Mouse (Mus musculus) MEL (cell line): ENCODE results near the gene Cmas. TPM values are rescaled to one million over a fixed set of nuclear protein-coding genes. Genes with fewer than 3 reads are reported as not detected.

ENCODE experiments used
- DNase-seq: peaks from one replicate; pipeline ENCODE4 v3.0.0; 2011; ENCODE audit warnings: low read depth, low spot score
- H3K27ac ChIP-seq: 2 replicates; pipeline ENCODE4 v1.5.1; 2012; ENCODE audit warnings: low read depth, mild to moderate bottlenecking, control low read depth, low read length, moderate library complexity; ENCODE audit not compliant: control insufficient read depth
- H3K27me3 ChIP-seq, 2 experiments: fragments of 150-350 bp in 1 of 2; sonication (generic) in 1 of 2; 2 replicates each; pipeline ENCODE4 v1.6.1; 2012; ENCODE audit warnings: low read length in 2 of 2, mild to moderate bottlenecking in 2 of 2, improper control_type of control experiment in 1 of 2, moderate library complexity in 1 of 2; ENCODE audit not compliant: insufficient read depth in 2 of 2, control insufficient read depth in 1 of 2
- H3K36me3 ChIP-seq, 2 experiments: 2 replicates each; pipeline ENCODE4 v1.6.1; 2012 to 2014; ENCODE audit warnings: low read length in 2 of 2, improper control_type of control experiment in 1 of 2, inconsistent platforms in 1 of 2, mild to moderate bottlenecking in 1 of 2; ENCODE audit not compliant: insufficient read depth in 2 of 2, control insufficient read depth in 1 of 2
- H3K4me1 ChIP-seq, 2 experiments: fragments of 150-350 bp in 1 of 2; sonication (generic) in 1 of 2; 2 replicates each; pipeline ENCODE4 v1.6.1; 2012; ENCODE audit warnings: low read length in 2 of 2, improper control_type of control experiment in 1 of 2, mild to moderate bottlenecking in 1 of 2; ENCODE audit not compliant: insufficient read depth in 2 of 2, control insufficient read depth in 1 of 2
- H3K4me3 ChIP-seq, 2 experiments: fragments of 150-350 bp in 1 of 2; sonication (generic) in 1 of 2; 2 replicates each; pipeline ENCODE4 v1.5.1; 2012; ENCODE audit warnings: low read depth in 2 of 2, low read length in 2 of 2, mild to moderate bottlenecking in 2 of 2, moderate library complexity in 2 of 2, control low read depth in 1 of 2, improper control_type of control experiment in 1 of 2; ENCODE audit not compliant: control insufficient read depth in 1 of 2, insufficient read depth in 1 of 2
- H3K79me2 ChIP-seq: 2 replicates; pipeline ENCODE4 v1.6.1; 2012; ENCODE audit warnings: mild to moderate bottlenecking, low read length, moderate library complexity; ENCODE audit not compliant: control insufficient read depth, poor library complexity, insufficient read depth
- H3K9ac ChIP-seq: 2 replicates; pipeline ENCODE4 v1.6.1; 2012; ENCODE audit warnings: low read depth, mild to moderate bottlenecking, control low read depth, low read length, moderate library complexity; ENCODE audit not compliant: control insufficient read depth, poor library complexity, severe bottlenecking
- H3K9me3 ChIP-seq: fragments of 150-350 bp; sonication (generic); replicated peaks from 2 replicates; pipeline ENCODE4 v1.6.1; 2012; ENCODE audit warnings: mild to moderate bottlenecking, low read length, improper control_type of control experiment, moderate library complexity; ENCODE audit not compliant: insufficient read depth
- BHLHE40 ChIP-seq: IDR thresholded peaks from 2 replicates; pipeline ENCODE4 v1.6.1; 2012; ENCODE audit warnings: low read depth, mild to moderate bottlenecking, inconsistent platforms, low read length, improper control_type of control experiment, borderline replicate concordance
- CHD2 ChIP-seq: IDR thresholded peaks from 2 replicates; pipeline ENCODE4 v1.6.1; 2011; ENCODE audit warnings: low read length, improper control_type of control experiment
- CTCF ChIP-seq, 3 experiments: IDR thresholded peaks in 2 of 3; conservative IDR thresholded peaks in 1 of 3; 2 replicates each; pipeline ENCODE4 v1.5.1; 2011 to 2012; ENCODE audit warnings: low read length in 3 of 3, low read depth in 2 of 3, mild to moderate bottlenecking in 2 of 3, improper control_type of control experiment in 1 of 3, inconsistent platforms in 1 of 3, mixed read lengths in 1 of 3, moderate library complexity in 1 of 3; ENCODE audit not compliant: control insufficient read depth in 1 of 3, insufficient read depth in 1 of 3, poor library complexity in 1 of 3, severe bottlenecking in 1 of 3
- E2F4 ChIP-seq: IDR thresholded peaks from 2 replicates; pipeline ENCODE4 v1.6.1; 2011; ENCODE audit warnings: low read depth, low read length, improper control_type of control experiment, borderline replicate concordance
- ELF1 ChIP-seq: IDR thresholded peaks from 2 replicates; pipeline ENCODE4 v1.6.1; 2014; ENCODE audit warnings: low read depth, mild to moderate bottlenecking, inconsistent platforms, low read length, improper control_type of control experiment, moderate library complexity
- ETS1 ChIP-seq: IDR thresholded peaks from 2 replicates; pipeline ENCODE4 v1.6.1; 2012; ENCODE audit warnings: low read depth, mild to moderate bottlenecking, inconsistent platforms, low read length, improper control_type of control experiment, moderate library complexity
- HCFC1 ChIP-seq: IDR thresholded peaks from 2 replicates; pipeline ENCODE4 v1.6.1; 2012; ENCODE audit warnings: low read depth, mild to moderate bottlenecking, inconsistent platforms, low read length, improper control_type of control experiment, moderate library complexity
- KAT2A ChIP-seq: conservative IDR thresholded peaks from 2 replicates; pipeline ENCODE4 v1.6.1; 2012; ENCODE audit warnings: low read depth, low read length, improper control_type of control experiment, inconsistent platforms
- MAFK ChIP-seq: IDR thresholded peaks from 2 replicates; pipeline ENCODE4 v1.6.1; 2011; ENCODE audit warnings: low read depth, mild to moderate bottlenecking, low read length, improper control_type of control experiment, borderline replicate concordance
- MAZ ChIP-seq: IDR thresholded peaks from 2 replicates; pipeline ENCODE4 v1.6.1; 2012; ENCODE audit warnings: low read depth, mild to moderate bottlenecking, inconsistent platforms, low read length, improper control_type of control experiment
- MEF2A ChIP-seq: IDR thresholded peaks from 2 replicates; pipeline ENCODE4 v1.6.1; 2014; ENCODE audit warnings: low read depth, mild to moderate bottlenecking, inconsistent platforms, low read length, improper control_type of control experiment; ENCODE audit not compliant: poor library complexity, insufficient replicate concordance, severe bottlenecking; ENCODE audit errors: extremely low read depth
- POLR2AphosphoS2 ChIP-seq: IDR thresholded peaks from 2 replicates; pipeline ENCODE4 v1.6.1; 2011; ENCODE audit warnings: low read length, improper control_type of control experiment
- RAD21 ChIP-seq: IDR thresholded peaks from 2 replicates; pipeline ENCODE4 v1.6.1; 2011; ENCODE audit warnings: mild to moderate bottlenecking, low read depth, low read length, improper control_type of control experiment
- RCOR1 ChIP-seq: IDR thresholded peaks from 2 replicates; pipeline ENCODE4 v1.6.1; 2012; ENCODE audit warnings: low read depth, mild to moderate bottlenecking, inconsistent platforms, low read length, improper control_type of control experiment
- SIN3A ChIP-seq: IDR thresholded peaks from 2 replicates; pipeline ENCODE4 v1.6.1; 2012; ENCODE audit warnings: low read length, improper control_type of control experiment, inconsistent platforms
- SMC3 ChIP-seq: IDR thresholded peaks from 2 replicates; pipeline ENCODE4 v1.6.1; 2011; ENCODE audit warnings: low read depth, low read length, improper control_type of control experiment
- TAL1 ChIP-seq: IDR thresholded peaks from 2 replicates; pipeline ENCODE4 v1.6.1; 2012; ENCODE audit warnings: mild to moderate bottlenecking, inconsistent platforms, low read length, moderate library complexity, mixed read lengths
- TBP ChIP-seq: IDR thresholded peaks from 2 replicates; pipeline ENCODE4 v1.8.0; 2011; ENCODE audit warnings: low read depth, low read length, improper control_type of control experiment
- TCF12 ChIP-seq: IDR thresholded peaks from 2 replicates; pipeline ENCODE4 v1.6.1; 2014; ENCODE audit warnings: low read depth, mild to moderate bottlenecking, inconsistent platforms, low read length, improper control_type of control experiment, moderate library complexity
- UBTF ChIP-seq: IDR thresholded peaks from 2 replicates; pipeline ENCODE4 v1.6.1; 2012; ENCODE audit warnings: low read depth, mild to moderate bottlenecking, inconsistent platforms, low read length, improper control_type of control experiment, moderate library complexity, borderline replicate concordance; ENCODE audit not compliant: insufficient read depth
- USF2 ChIP-seq, 2 experiments: IDR thresholded peaks; 2 replicates each; pipeline ENCODE4 v1.6.1; 2011 to 2012; ENCODE audit warnings: improper control_type of control experiment in 2 of 2, low read length in 2 of 2, borderline replicate concordance in 1 of 2, inconsistent platforms in 1 of 2, low read depth in 1 of 2, mild to moderate bottlenecking in 1 of 2; ENCODE audit not compliant: insufficient read depth in 1 of 2
- ZC3H11A ChIP-seq: IDR thresholded peaks from 2 replicates; pipeline ENCODE4 v1.6.1; 2012; ENCODE audit warnings: low read depth, mild to moderate bottlenecking, inconsistent platforms, low read length, improper control_type of control experiment
- ZMIZ1 ChIP-seq: IDR thresholded peaks from 2 replicates; pipeline ENCODE4 v1.6.1; 2012; ENCODE audit warnings: low read depth, mild to moderate bottlenecking, inconsistent platforms, low read length, improper control_type of control experiment, moderate library complexity
- ZNF384 ChIP-seq: IDR thresholded peaks from 2 replicates; pipeline ENCODE4 v1.6.1; 2012; ENCODE audit warnings: low read depth, mild to moderate bottlenecking, inconsistent platforms, low read length, improper control_type of control experiment
- polyA plus RNA-seq, 2 experiments: library from polyadenylated mRNA; stranded (reverse) in 1 of 2; unstranded in 1 of 2; fragments of >175 nt in 1 of 2; fragments of >200 nt in 1 of 2; gene quantifications; 2 replicates each; pipeline versions ENCODE4 v1.2.1 to v1.2.4; 2012; ENCODE audit warnings: low replicate concordance in 2 of 2, low read depth in 1 of 2; ENCODE audit not compliant: insufficient read length in 2 of 2, insufficient read depth in 1 of 2, missing spikeins in 1 of 2
- total RNA-seq: library from RNA; depleted of rRNA; stranded (reverse); fragments of 300-350 nt; gene quantifications from 2 replicates; pipeline ENCODE4 v1.2.3, GENCODE M21; 2012

Gene Cmas
- total and polyA plus RNA-seq, 3 experiments: 29.4 to 55.0 TPM; not detected in 1

GRCm38 (mm10) chr6:142779045-142779811, 22.7 kb downstream of the Cmas start:
- DNase-seq: peak; percentile 70
- H3K36me3 ChIP-seq: peaks cover 0 to 23% of the 10 kb centered on the region in 2 experiments; a peak in 2 of 4 replicates
- H3K4me1 ChIP-seq: peaks cover 7 to 27% of the 10 kb centered on the region in 2 experiments
- no peak overlapping the region for H3K27ac ChIP-seq
- no peak overlapping the region for H3K9ac ChIP-seq
- no peak overlapping the region for H3K4me3 ChIP-seq
- no peaks in the 10 kb centered on the region for H3K79me2 ChIP-seq
- H3K9me3 ChIP-seq: no peaks in the 10 kb centered on the region
- H3K27me3 ChIP-seq: no peaks in the 10 kb centered on the region
- TF ChIP-seq USF2 (IDR thresholded peaks at IDR 0.05; ENCODE audit: borderline replicate concordance in 1 of 2, insufficient read depth in 1 of 2, low read depth in 1 of 2, low read length in 2 of 2) (no peak), SIN3A (peak; percentile 24; the same call in 1 of the 2 replicates), POLR2AphosphoS2 (no peak), E2F4 (no peak), ETS1 (no peak), SMC3 (peak; percentile 76), TCF12 (no peak), MEF2A (no peak), BHLHE40 (no peak), TAL1 (no peak), ZMIZ1 (no peak), ZNF384 (no peak), TBP (no peak), CTCF (IDR thresholded peaks at IDR 0.05 in 2 of 3, conservative IDR thresholded peaks at IDR 0.05 in 1 of 3; ENCODE audit: control insufficient read depth in 1 of 3, insufficient read depth in 1 of 3, low read depth in 2 of 3, low read length in 3 of 3, poor library complexity in 1 of 3, severe bottlenecking in 1 of 3) (peak; percentile 27 to 82 (median 58)), RAD21 (peak; percentile 88), KAT2A (no peak), ZC3H11A (peak; percentile 58), MAFK (no peak), RCOR1 (no peak), UBTF (no peak), CHD2 (no peak), MAZ (0 out of 2 replicates have a peak, but pooled peaks have one; percentile 19), ELF1 (no peak), HCFC1 (no peak)
